Comparison of ENCODE assay signal across 8 mouse cellular contexts in the genomic region with DNA sequence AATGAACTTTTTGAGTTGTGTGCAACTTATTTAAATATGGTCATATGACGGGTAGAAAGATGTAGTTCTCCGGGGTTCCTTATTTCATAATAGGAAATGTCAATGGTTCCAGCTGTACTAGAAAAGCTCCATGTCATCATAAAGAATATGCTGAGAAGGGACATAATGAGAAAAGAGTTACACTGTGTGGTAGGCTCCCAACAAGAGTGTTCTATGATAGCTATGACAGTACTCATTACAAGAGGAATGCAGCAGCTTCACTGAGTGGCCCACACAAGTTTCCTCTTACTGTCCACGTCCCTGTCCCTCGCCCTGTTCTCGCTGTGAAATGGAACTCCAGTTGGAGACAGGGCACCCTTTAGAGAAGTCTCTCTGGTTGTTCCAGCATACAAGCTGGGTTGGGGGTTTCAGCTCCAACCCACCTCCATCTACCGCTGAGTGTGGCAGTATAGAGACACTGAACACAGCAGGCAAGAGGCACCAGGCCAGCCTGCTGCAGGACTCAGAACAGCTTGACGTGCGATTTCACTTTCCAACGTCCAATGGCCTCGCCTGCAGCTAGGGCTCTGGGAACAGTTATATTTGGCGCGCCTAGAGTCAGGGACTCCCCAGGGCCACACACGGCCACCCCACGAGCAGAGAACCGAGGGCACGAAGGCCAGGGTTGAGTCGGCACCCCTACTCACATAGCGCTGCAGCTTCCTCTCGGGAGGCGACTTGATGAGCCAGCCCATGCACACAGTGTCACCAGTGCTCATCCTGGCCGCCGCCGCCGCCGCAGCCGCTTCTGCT. TPM values are rescaled to one million over a fixed set of nuclear protein-coding genes. Genes with fewer than 3 reads are reported as not detected.
DNase-seq lines count a peak whose midpoint lies in the region; ATAC-seq and TF ChIP-seq lines count a peak whose summit lies in the region.

No protein-coding gene starts in this region.

- TF ChIP-seq CTCF in lung, postnatal 0 days (IDR thresholded peaks at IDR 0.05): no peak

- no peaks in the 10 kb centered on the region for H3K27me3 ChIP-seq in heart, embryonic 12.5 days (replicated peaks)
- H3K27me3 ChIP-seq in kidney, embryonic 15.5 days: no peaks in the 10 kb centered on the region
- H3K27me3 ChIP-seq in lung, postnatal 0 days (replicated peaks; ENCODE audit: insufficient read depth, low read length): no peaks in the 10 kb centered on the region

- H3K9me3 ChIP-seq in heart, embryonic 12.5 days (replicated peaks): no peaks in the 10 kb centered on the region
- H3K9me3 ChIP-seq in kidney, embryonic 15.5 days (replicated peaks): no peaks in the 10 kb centered on the region
- no peaks in the 10 kb centered on the region for H3K9me3 ChIP-seq in lung, postnatal 0 days (ENCODE audit: low read length)

- H3K4me1 ChIP-seq in heart, embryonic 12.5 days (replicated peaks): no peaks in the 10 kb centered on the region
- H3K4me1 ChIP-seq in kidney, embryonic 15.5 days: no peaks in the 10 kb centered on the region
- no peaks in the 10 kb centered on the region for H3K4me1 ChIP-seq in lung, postnatal 0 days (ENCODE audit: insufficient read depth, low read depth, low read length)

- H3K27ac ChIP-seq in heart, embryonic 12.5 days (ENCODE audit: poor library complexity, severe bottlenecking): no peak overlapping the region
- no peak overlapping the region for H3K27ac ChIP-seq in kidney, embryonic 15.5 days
- peak overlapping the region; percentile 62; the same call in 1 of the 2 replicates for H3K27ac ChIP-seq in lung, postnatal 0 days (ENCODE audit: low read length)

- TF ChIP-seq EP300 in lung, postnatal 0 days (IDR thresholded peaks at IDR 0.05): no peak

- H3K4me2 ChIP-seq in heart, embryonic 12.5 days: peak overlapping the region; percentile 70
- H3K4me2 ChIP-seq in kidney, embryonic 15.5 days: peak overlapping the region; percentile 69
- peak overlapping the region; percentile 54 for H3K4me2 ChIP-seq in lung, postnatal 0 days (replicated peaks; ENCODE audit: low read depth, low read length)

- H3K9ac ChIP-seq in heart, embryonic 12.5 days: peak overlapping the region; percentile 35; the same call in 1 of the 2 replicates
- peak overlapping the region; percentile 33; the same call in 1 of the 2 replicates for H3K9ac ChIP-seq in kidney, embryonic 15.5 days
- peak overlapping the region; percentile 26; the same call in 1 of the 2 replicates for H3K9ac ChIP-seq in lung, postnatal 0 days (replicated peaks; ENCODE audit: low read depth)

- peak; percentile 28 to 71 for DNase-seq in adrenal gland, adult (ENCODE audit: inconsistent age in 2 of 2, low spot score in 1 of 2)
- DNase-seq in adrenal gland, postnatal 25 days: no peak
- DNase-seq in ZHBTc4 (ENCODE audit: low read depth, low spot score): peak; percentile 20
- DNase-seq in embryo, embryonic 9.5 days (ENCODE audit: extremely low spot score): peak; percentile 20
- DNase-seq in lung, postnatal 0 days (ENCODE audit: low spot score): peak; percentile 46
- peak; percentile 49 for DNase-seq in retina, postnatal 1 day

- H3K4me3 ChIP-seq in heart, embryonic 12.5 days: peak overlapping the region; percentile 64
- peak overlapping the region; percentile 51 for H3K4me3 ChIP-seq in kidney, embryonic 15.5 days (replicated peaks)
- peak overlapping the region; percentile 43 for H3K4me3 ChIP-seq in lung, postnatal 0 days (ENCODE audit: low read depth, low read length)

- 18% methylated on average over 23 of the region's 26 CpGs for WGBS in heart, embryonic 12.5 days
- WGBS in kidney, embryonic 15.5 days: 22% methylated on average over 25 of the region's 26 CpGs
- 11% methylated on average over 23 of the region's 26 CpGs for WGBS in lung, postnatal 0 days

- ATAC-seq in heart, embryonic 12.5 days (ENCODE audit: insufficient number of reproducible peaks, low FRiP score): peak; percentile 53
- ATAC-seq in kidney, embryonic 15.5 days (replicated peaks; ENCODE audit: low FRiP score): peak; percentile 62; the same call in 1 of the 2 replicates
- ATAC-seq in lung, postnatal 0 days: peak; percentile 50

- no peaks in the 10 kb centered on the region for H3K36me3 ChIP-seq in heart, embryonic 12.5 days
- H3K36me3 ChIP-seq in kidney, embryonic 15.5 days: no peaks in the 10 kb centered on the region
- H3K36me3 ChIP-seq in lung, postnatal 0 days (ENCODE audit: insufficient read depth, low read length): no peaks in the 10 kb centered on the region

RNA-seq across cellular contexts. Expression of a gene that starts 1.1 kb away (rescaled TPM):
- 1.8 and 2.8 TPM in 2 replicates for total RNA-seq in adrenal gland, postnatal 25 days (2021)
- 1.1 and 2.4 TPM in 2 replicates for polyA plus RNA-seq in heart, embryonic 12.5 days (2016; fragmentation: Nextera tagmentation; extraction: Ambion mirVana)
- 1.9 and 2.4 TPM in 2 replicates for polyA plus RNA-seq in kidney, embryonic 15.5 days (2015; fragmentation: Nextera tagmentation; extraction: Ambion mirVana)
- 5.0 and 5.2 TPM in 2 replicates for polyA plus RNA-seq in lung, postnatal 0 days (2015; fragmentation: Nextera tagmentation; extraction: Ambion mirVana)

RNA-seq across cellular contexts. Expression of a gene that starts 11.5 kb away (rescaled TPM):
- 47.0 and 47.3 TPM in 2 replicates for total RNA-seq in adrenal gland, postnatal 25 days (2021)
- 59.3 and 72.5 TPM in 2 replicates for polyA plus RNA-seq in heart, embryonic 12.5 days (2016; fragmentation: Nextera tagmentation; extraction: Ambion mirVana)
- polyA plus RNA-seq in kidney, embryonic 15.5 days (2015; fragmentation: Nextera tagmentation; extraction: Ambion mirVana): 144 and 173 TPM in 2 replicates
- 28.8 and 31.6 TPM in 2 replicates for polyA plus RNA-seq in lung, postnatal 0 days (2015; fragmentation: Nextera tagmentation; extraction: Ambion mirVana)

RNA-seq across cellular contexts. Expression of a gene that starts 46.6 kb away (rescaled TPM):
- 29.0 and 40.7 TPM in 2 replicates for total RNA-seq in adrenal gland, postnatal 25 days (2021)
- polyA plus RNA-seq in heart, embryonic 12.5 days (2016; fragmentation: Nextera tagmentation; extraction: Ambion mirVana): 26.4 and 27.5 TPM in 2 replicates
- 52.6 and 56.9 TPM in 2 replicates for polyA plus RNA-seq in kidney, embryonic 15.5 days (2015; fragmentation: Nextera tagmentation; extraction: Ambion mirVana)
- polyA plus RNA-seq in lung, postnatal 0 days (2015; fragmentation: Nextera tagmentation; extraction: Ambion mirVana): 48.8 and 57.0 TPM in 2 replicates
